Mouse (Mus musculus): Measurements from ENCODE around the gene Stx8. TPM values are rescaled to one million over a fixed set of nuclear protein-coding genes. Genes with fewer than 3 reads are reported as not detected.
A peak's percentile ranks its signal among the peaks of the same experiment; 100 is the strongest.

Stx8 gene
- polyA plus RNA-seq, 1 experiment from 2014 or later, result 74.2 TPM

- no peak for ATAC-seq (ENCODE audit: low read depth)
- peaks cover 54% of the 10 kb centered on the region for H3K4me1 ChIP-seq (replicated peaks)
Measured at GRCm38 (mm10) chr11:68198696-68199095, 232.7 kb downstream of the Stx8 start.

GRCm38 (mm10) chr11:68199103-68199502, 233.1 kb downstream of the Stx8 start:
- no peak overlapping the region for H3K4me2 ChIP-seq
- peaks cover 5% of the 10 kb centered on the region; the same call in 1 of the 2 replicates for H3K27me3 ChIP-seq
- H3K9me3 ChIP-seq, result no peaks in the 10 kb centered on the region
- no peak for ATAC-seq (ENCODE audit: low read depth)
- H3K27ac ChIP-seq (replicated peaks), result no peak overlapping the region
- H3K36me3 ChIP-seq, result no peaks in the 10 kb centered on the region
- no peak overlapping the region for H3K9ac ChIP-seq
- 78% methylated on average over 8 of the region's 8 CpGs for WGBS
- no peak overlapping the region for H3K4me3 ChIP-seq
- H3K4me1 ChIP-seq (replicated peaks), result peaks cover 58% of the 10 kb centered on the region

More at GRCm38 (mm10) chr11:68198696-68199095, 232.7 kb downstream of the Stx8 start:
- Histone ChIP-seq H3K36me3 (no peaks in the 10 kb centered on the region), H3K27me3 (peaks cover 5% of the 10 kb centered on the region; the same call in 1 of the 2 replicates), H3K9me3 (no peaks in the 10 kb centered on the region), H3K4me3 (no peak overlapping the region), H3K27ac (replicated peaks) (no peak overlapping the region), H3K9ac (no peak overlapping the region), H3K4me2 (no peak overlapping the region)
- WGBS, result 67% methylated on average over 10 of the region's 10 CpGs

GRCm38 (mm10) chr11:68199801-68200423, 233.9 kb downstream of the Stx8 start:
- peaks cover 5% of the 10 kb centered on the region for H3K27me3 ChIP-seq
- H3K4me1 ChIP-seq (replicated peaks), result peaks cover 58% of the 10 kb centered on the region
- H3K4me2 ChIP-seq, result no peak overlapping the region
- H3K9ac ChIP-seq, result 0 out of 2 replicates have a peak overlapping the region, but pooled peaks have one; percentile 28
- no peak for ATAC-seq (ENCODE audit: low read depth)
- no peak overlapping the region for H3K4me3 ChIP-seq
- H3K9me3 ChIP-seq, result no peaks in the 10 kb centered on the region
- H3K36me3 ChIP-seq, result no peaks in the 10 kb centered on the region
- 34% methylated on average over 10 of the region's 10 CpGs for WGBS
- H3K27ac ChIP-seq (replicated peaks), result no peak overlapping the region

- no peak for ATAC-seq (ENCODE audit: low read depth)
- 90% methylated on average over 4 of the region's 4 CpGs for WGBS
- peaks cover 9% of the 10 kb centered on the region for H3K27me3 ChIP-seq
Measured at GRCm38 (mm10) chr11:68200500-68200899, 234.5 kb downstream of the Stx8 start.

GRCm38 (mm10) chr11:68201063-68201462, 235.1 kb downstream of the Stx8 start:
- WGBS, result 66% methylated on average over 1 of the region's 1 CpGs

More at GRCm38 (mm10) chr11:68200500-68200899, 234.5 kb downstream of the Stx8 start:
- Histone ChIP-seq H3K4me3 (no peak overlapping the region), H3K9ac (no peak overlapping the region), H3K27ac (replicated peaks) (no peak overlapping the region), H3K4me2 (no peak overlapping the region), H3K36me3 (no peaks in the 10 kb centered on the region), H3K4me1 (replicated peaks) (peaks cover 52% of the 10 kb centered on the region), H3K9me3 (no peaks in the 10 kb centered on the region)

GRCm38 (mm10) chr11:68201811-68202459, 235.9 kb downstream of the Stx8 start:
- Histone ChIP-seq H3K4me3 (no peak overlapping the region), H3K27ac (replicated peaks) (0 out of 2 replicates have a peak overlapping the region, but pooled peaks have one; percentile 23)
- WGBS, result 81% methylated on average over 10 of the region's 10 CpGs

More at GRCm38 (mm10) chr11:68201063-68201462, 235.1 kb downstream of the Stx8 start:
- H3K9me3 ChIP-seq, result no peaks in the 10 kb centered on the region
- no peak overlapping the region for H3K4me2 ChIP-seq
- no peak overlapping the region for H3K27ac ChIP-seq (replicated peaks)
- H3K27me3 ChIP-seq, result peaks cover 9% of the 10 kb centered on the region
- ATAC-seq (ENCODE audit: low read depth), result no peak
- no peak overlapping the region for H3K4me3 ChIP-seq
- H3K36me3 ChIP-seq, result no peaks in the 10 kb centered on the region
- H3K4me1 ChIP-seq (replicated peaks), result peaks cover 46% of the 10 kb centered on the region
- H3K9ac ChIP-seq, result no peak overlapping the region

GRCm38 (mm10) chr11:68202561-68202960, 236.6 kb downstream of the Stx8 start:
- WGBS, result 53% methylated on average over 10 of the region's 10 CpGs
- Histone ChIP-seq H3K9ac (no peak overlapping the region), H3K27ac (replicated peaks) (0 out of 2 replicates have a peak overlapping the region, but pooled peaks have one; percentile 23), H3K4me1 (replicated peaks) (peaks cover 41% of the 10 kb centered on the region), H3K27me3 (peaks cover 9% of the 10 kb centered on the region), H3K4me3 (no peak overlapping the region), H3K9me3 (no peaks in the 10 kb centered on the region), H3K36me3 (no peaks in the 10 kb centered on the region), H3K4me2 (no peak overlapping the region)
- no peak for ATAC-seq (ENCODE audit: low read depth)

More at GRCm38 (mm10) chr11:68201811-68202459, 235.9 kb downstream of the Stx8 start:
- Histone ChIP-seq H3K9me3 (no peaks in the 10 kb centered on the region), H3K4me1 (replicated peaks) (peaks cover 41% of the 10 kb centered on the region), H3K9ac (no peak overlapping the region), H3K27me3 (peaks cover 9% of the 10 kb centered on the region), H3K4me2 (no peak overlapping the region), H3K36me3 (no peaks in the 10 kb centered on the region)
- no peak for ATAC-seq (ENCODE audit: low read depth)

- Histone ChIP-seq H3K27me3 (peaks cover 9% of the 10 kb centered on the region), H3K4me1 (replicated peaks) (peaks cover 48% of the 10 kb centered on the region), H3K27ac (replicated peaks) (peak overlapping the region; percentile 49; the same call in 1 of the 2 replicates), H3K4me3 (no peak overlapping the region), H3K4me2 (no peak overlapping the region), H3K36me3 (no peaks in the 10 kb centered on the region), H3K9ac (no peak overlapping the region), H3K9me3 (no peaks in the 10 kb centered on the region)
- peak; percentile 41; the same call in 1 of the 2 replicates for ATAC-seq (ENCODE audit: low read depth)
- 28% methylated on average over 10 of the region's 10 CpGs for WGBS
Measured at GRCm38 (mm10) chr11:68203658-68204315, 237.8 kb downstream of the Stx8 start.

GRCm38 (mm10) chr11:68204407-68204806, 238.4 kb downstream of the Stx8 start:
- H3K9ac ChIP-seq, result no peak overlapping the region
- H3K4me1 ChIP-seq (replicated peaks), result peaks cover 47% of the 10 kb centered on the region
- no peak overlapping the region for H3K4me2 ChIP-seq
- ATAC-seq (ENCODE audit: low read depth), result no peak
- peak overlapping the region; percentile 23; the same call in 1 of the 2 replicates for H3K27ac ChIP-seq (replicated peaks)
- 85% methylated on average over 5 of the region's 5 CpGs for WGBS
- H3K4me3 ChIP-seq, result no peak overlapping the region
- peaks cover 9% of the 10 kb centered on the region for H3K27me3 ChIP-seq
- H3K36me3 ChIP-seq, result no peaks in the 10 kb centered on the region
- no peaks in the 10 kb centered on the region for H3K9me3 ChIP-seq

GRCm38 (mm10) chr11:68205572-68206229, 239.7 kb downstream of the Stx8 start:
- Histone ChIP-seq H3K9me3 (no peaks in the 10 kb centered on the region), H3K4me2 (no peak overlapping the region), H3K4me3 (no peak overlapping the region), H3K9ac (no peak overlapping the region), H3K27me3 (peaks cover 9% of the 10 kb centered on the region), H3K36me3 (no peaks in the 10 kb centered on the region), H3K27ac (replicated peaks) (0 out of 2 replicates have a peak overlapping the region, but pooled peaks have one; percentile 23), H3K4me1 (replicated peaks) (peaks cover 37% of the 10 kb centered on the region)
- 0 out of 2 replicates have a peak, but pooled peaks have one; percentile 59 for ATAC-seq (ENCODE audit: low read depth)
- 82% methylated on average over 10 of the region's 10 CpGs for WGBS

- H3K36me3 ChIP-seq, result no peaks in the 10 kb centered on the region
- H3K27me3 ChIP-seq, result peaks cover 4% of the 10 kb centered on the region; the same call in 1 of the 2 replicates
- no peak overlapping the region for H3K4me3 ChIP-seq
- no peak for ATAC-seq (ENCODE audit: low read depth)
- peaks cover 43% of the 10 kb centered on the region for H3K4me1 ChIP-seq (replicated peaks)
- no peak overlapping the region for H3K9ac ChIP-seq
- H3K4me2 ChIP-seq, result no peak overlapping the region
- 82% methylated on average over 2 of the region's 2 CpGs for WGBS
- 0 out of 2 replicates have a peak overlapping the region, but pooled peaks have one; percentile 18 for H3K27ac ChIP-seq (replicated peaks)
- no peaks in the 10 kb centered on the region for H3K9me3 ChIP-seq
Measured at GRCm38 (mm10) chr11:68208023-68208422, 242.0 kb downstream of the Stx8 start.
